Mouse (Mus musculus) lung, embryonic 15.5 days (tissue): Measurements from ENCODE around the gene Ybx2. TPM values are rescaled to one million over a fixed set of nuclear protein-coding genes. Genes with fewer than 3 reads are reported as not detected.
A peak's percentile ranks its signal among the peaks of the same experiment; 100 is the strongest.

ENCODE experiments used
- ATAC-seq: fragments of 200-750 bp; cut with Nextera tagmentation; 2 replicates; pipeline ENCODE4 v1.8.0; 2017; ENCODE audit warnings: moderate number of reproducible peaks, borderline replicate concordance; ENCODE audit not compliant: low FRiP score, low TSS enrichment; ENCODE audit errors: extremely low read depth
- H3K27ac ChIP-seq: fragments of 300-500 bp; sonication (generic); 2 replicates; pipeline ENCODE4 v1.5.1; 2015; ENCODE audit warnings: moderate library complexity, mild to moderate bottlenecking, inconsistent platforms
- H3K27me3 ChIP-seq: fragments of 300-500 bp; sonication (generic); 2 replicates; pipeline ENCODE4 v1.6.1; 2015; ENCODE audit warnings: inconsistent platforms
- H3K36me3 ChIP-seq: fragments of 300-500 bp; sonication (generic); 2 replicates; pipeline ENCODE4 v1.6.1; 2015; ENCODE audit warnings: inconsistent platforms
- H3K4me1 ChIP-seq: fragments of 300-500 bp; sonication (generic); 2 replicates; pipeline ENCODE4 v1.6.1; 2015; ENCODE audit warnings: inconsistent platforms
- H3K4me2 ChIP-seq: fragments of 300-500 bp; sonication (generic); 2 replicates; pipeline ENCODE4 v1.6.1; 2015; ENCODE audit warnings: inconsistent platforms, mild to moderate bottlenecking, moderate library complexity
- H3K4me3 ChIP-seq: fragments of 300-500 bp; sonication (generic); 2 replicates; pipeline ENCODE4 v1.5.1; 2015; ENCODE audit warnings: mild to moderate bottlenecking, inconsistent platforms
- H3K9ac ChIP-seq: fragments of 300-500 bp; sonication (generic); 2 replicates; pipeline ENCODE4 v1.6.1; 2015; ENCODE audit warnings: inconsistent platforms
- H3K9me3 ChIP-seq: fragments of 300-500 bp; sonication (generic); 2 replicates; pipeline ENCODE4 v1.6.1; 2016; ENCODE audit warnings: inconsistent platforms
- WGBS: fragments of 180-500 bp; shearing (Covaris S2); methylation state at CpG from one replicate; pipeline ENCODE4 v1.1.7; 2015; 5-methylcytosine and 5-hydroxymethylcytosine counted together
- polyA plus RNA-seq: library from polyadenylated mRNA; unstranded; fragments of >200 nt; fragmentation: Nextera tagmentation; extraction: Ambion mirVana; gene quantifications from 2 replicates; pipeline ENCODE4 v1.2.1, GENCODE M21; 2015

Gene Ybx2
- 2.8 and 3.0 TPM in 2 replicates for polyA plus RNA-seq

GRCm38 (mm10) chr11:69935137-69935879 lies at the start of gene Ybx2:
TSS of gene Ybx2 (plus strand) at chr11:69935796.
- H3K4me2 ChIP-seq: peak within 1 kb of the TSS; percentile 99
- peaks cover 34% of the 10 kb centered on the region for H3K4me1 ChIP-seq
- ATAC-seq: peak; percentile 76
- peaks cover 40% of the 10 kb centered on the region for H3K27me3 ChIP-seq
- peak within 1 kb of the TSS; percentile 53 for H3K4me3 ChIP-seq
- no peak within 1 kb of the TSS for H3K27ac ChIP-seq
- no peaks in the 10 kb centered on the region for H3K36me3 ChIP-seq
- no peaks in the 10 kb centered on the region for H3K9me3 ChIP-seq
- 3% methylated on average over 46 of the region's 62 CpGs for WGBS
- H3K9ac ChIP-seq: peak within 1 kb of the TSS; percentile 44

GRCm38 (mm10) chr11:69886907-69887635 lies 48.5 kb upstream of the Ybx2 start:
- no peak for ATAC-seq
- H3K4me1 ChIP-seq: peaks cover 23% of the 10 kb centered on the region
- 55% methylated on average over 8 of the region's 8 CpGs for WGBS
- H3K9ac ChIP-seq: no peak overlapping the region
- no peaks in the 10 kb centered on the region for H3K27me3 ChIP-seq
- no peak overlapping the region for H3K27ac ChIP-seq
- no peaks in the 10 kb centered on the region for H3K36me3 ChIP-seq
- no peak overlapping the region for H3K4me3 ChIP-seq
- H3K9me3 ChIP-seq: no peaks in the 10 kb centered on the region
- H3K4me2 ChIP-seq: no peak overlapping the region

GRCm38 (mm10) chr11:69891482-69891881 lies 44.1 kb upstream of the Ybx2 start:
- Histone ChIP-seq H3K4me2 (no peak overlapping the region), H3K9me3 (no peaks in the 10 kb centered on the region), H3K4me1 (peaks cover 14% of the 10 kb centered on the region), H3K27me3 (no peaks in the 10 kb centered on the region), H3K4me3 (no peak overlapping the region), H3K36me3 (no peaks in the 10 kb centered on the region), H3K27ac (0 out of 2 replicates have a peak overlapping the region, but pooled peaks have one; percentile 39), H3K9ac (no peak overlapping the region)
- WGBS: 29% methylated on average over 4 of the region's 4 CpGs
- 0 out of 2 replicates have a peak, but pooled peaks have one; percentile 29 for ATAC-seq

- no peak for ATAC-seq
- Histone ChIP-seq H3K36me3 (no peaks in the 10 kb centered on the region), H3K27ac (no peak overlapping the region), H3K4me2 (no peak overlapping the region; the same call in 1 of the 2 replicates), H3K9ac (no peak overlapping the region), H3K4me1 (peaks cover 21% of the 10 kb centered on the region), H3K27me3 (no peaks in the 10 kb centered on the region), H3K9me3 (no peaks in the 10 kb centered on the region), H3K4me3 (no peak overlapping the region)
- WGBS: 76% methylated on average over 5 of the region's 5 CpGs
Observed at GRCm38 (mm10) chr11:69894671-69895070, 40.9 kb upstream of the Ybx2 start.

GRCm38 (mm10) chr11:69895291-69895690 lies 40.3 kb upstream of the Ybx2 start, which contains the start of gene Acap1:
TSS of gene Acap1 (minus strand) at chr11:69895539.
- 59% methylated on average over 4 of the region's 4 CpGs for WGBS
- H3K9ac ChIP-seq: no peak within 1 kb of the TSS
- no peak for ATAC-seq
- no peaks in the 10 kb centered on the region for H3K27me3 ChIP-seq
- H3K4me1 ChIP-seq: peaks cover 24% of the 10 kb centered on the region
- no peak within 1 kb of the TSS; the same call in 1 of the 2 replicates for H3K4me2 ChIP-seq
- no peak within 1 kb of the TSS for H3K4me3 ChIP-seq
- no peaks in the 10 kb centered on the region for H3K9me3 ChIP-seq
- no peaks in the 10 kb centered on the region for H3K36me3 ChIP-seq
- no peak within 1 kb of the TSS for H3K27ac ChIP-seq

- H3K27ac ChIP-seq: peak overlapping the region; percentile 98
Observed at GRCm38 (mm10) chr11:69899870-69900269, 35.7 kb upstream of the Ybx2 start.

GRCm38 (mm10) chr11:69900471-69901405 lies 34.9 kb upstream of the Ybx2 start, which contains the start of the genes 2810408A11Rik and Neurl4:
TSS of gene 2810408A11Rik (minus strand) at chr11:69900987.
TSS of gene Neurl4 (plus strand) at chr11:69901072.
- H3K4me3 ChIP-seq: peak within 1 kb of the TSS; percentile 88
- H3K4me1 ChIP-seq: peaks cover 26% of the 10 kb centered on the region
- peak within 1 kb of the TSS; percentile 98 for H3K27ac ChIP-seq
- H3K36me3 ChIP-seq: peaks cover 23% of the 10 kb centered on the region
- no peaks in the 10 kb centered on the region for H3K9me3 ChIP-seq
- no peaks in the 10 kb centered on the region for H3K27me3 ChIP-seq
- H3K4me2 ChIP-seq: peak within 1 kb of the TSS; percentile 95
- peak within 1 kb of the TSS; percentile 77 for H3K9ac ChIP-seq
- WGBS: under 1% methylated on average over 38 of the region's 38 CpGs
- ATAC-seq: peak; percentile 93

More at GRCm38 (mm10) chr11:69899870-69900269, 35.7 kb upstream of the Ybx2 start:
- Histone ChIP-seq H3K9ac (peak overlapping the region; percentile 77), H3K4me2 (peak overlapping the region; percentile 95), H3K4me1 (peaks cover 26% of the 10 kb centered on the region), H3K36me3 (peaks cover 15% of the 10 kb centered on the region), H3K4me3 (peak overlapping the region; percentile 88), H3K9me3 (no peaks in the 10 kb centered on the region), H3K27me3 (no peaks in the 10 kb centered on the region)
- WGBS: 9% methylated on average over 4 of the region's 4 CpGs
- ATAC-seq: no peak

- no peaks in the 10 kb centered on the region for H3K9me3 ChIP-seq
- H3K4me1 ChIP-seq: peaks cover 26% of the 10 kb centered on the region
- H3K36me3 ChIP-seq: peaks cover 30% of the 10 kb centered on the region
- ATAC-seq: peak; percentile 80
- peak overlapping the region; percentile 95 for H3K4me2 ChIP-seq
- peak overlapping the region; percentile 88 for H3K4me3 ChIP-seq
- peak overlapping the region; percentile 77 for H3K9ac ChIP-seq
- no peaks in the 10 kb centered on the region for H3K27me3 ChIP-seq
- H3K27ac ChIP-seq: peak overlapping the region; percentile 98
- WGBS: under 1% methylated on average over 42 of the region's 42 CpGs
Observed at GRCm38 (mm10) chr11:69901406-69901846, 34.2 kb upstream of the Ybx2 start.

- Histone ChIP-seq H3K27ac (peak overlapping the region; percentile 98), H3K9me3 (no peaks in the 10 kb centered on the region), H3K9ac (peak overlapping the region; percentile 77), H3K36me3 (peaks cover 35% of the 10 kb centered on the region), H3K27me3 (no peaks in the 10 kb centered on the region), H3K4me3 (peak overlapping the region; percentile 88), H3K4me1 (peaks cover 26% of the 10 kb centered on the region), H3K4me2 (peak overlapping the region; percentile 95)
- under 1% methylated on average over 39 of the region's 39 CpGs for WGBS
- no peak; the same call in 1 of the 2 replicates for ATAC-seq
Observed at GRCm38 (mm10) chr11:69901993-69902392, 33.6 kb upstream of the Ybx2 start.

GRCm38 (mm10) chr11:69902972-69903371 lies 32.6 kb upstream of the Ybx2 start:
- H3K9me3 ChIP-seq: no peaks in the 10 kb centered on the region
- H3K36me3 ChIP-seq: peaks cover 45% of the 10 kb centered on the region
- no peak overlapping the region for H3K27ac ChIP-seq
- peak overlapping the region; percentile 95 for H3K4me2 ChIP-seq
- H3K4me3 ChIP-seq: peak overlapping the region; percentile 88
- WGBS: 87% methylated on average over 13 of the region's 13 CpGs
- H3K27me3 ChIP-seq: no peaks in the 10 kb centered on the region
- no peak for ATAC-seq
- H3K9ac ChIP-seq: peak overlapping the region; percentile 77; the same call in 1 of the 2 replicates
- H3K4me1 ChIP-seq: peaks cover 26% of the 10 kb centered on the region

- Histone ChIP-seq H3K4me3 (no peak overlapping the region), H3K27ac (no peak overlapping the region), H3K9me3 (no peaks in the 10 kb centered on the region), H3K4me1 (peaks cover 22% of the 10 kb centered on the region), H3K27me3 (no peaks in the 10 kb centered on the region), H3K4me2 (no peak overlapping the region), H3K9ac (no peak overlapping the region), H3K36me3 (peaks cover 59% of the 10 kb centered on the region)
- ATAC-seq: no peak
- WGBS: 88% methylated on average over 9 of the region's 9 CpGs
Observed at GRCm38 (mm10) chr11:69904311-69904710, 31.3 kb upstream of the Ybx2 start.
